Mouse (Mus musculus) adrenal gland, postnatal 0 days (tissue): ENCODE results near the gene Tm4sf19. TPM values are rescaled to one million over a fixed set of nuclear protein-coding genes. Genes with fewer than 3 reads are reported as not detected.

ENCODE experiments used
- polyA plus RNA-seq: library from polyadenylated mRNA; unstranded; fragments of >200 nt; fragmentation: Nextera tagmentation; extraction: Ambion mirVana; gene quantifications from 2 replicates; pipeline ENCODE4 v1.2.1, GENCODE M21; 2015

The Tm4sf19 gene
- polyA plus RNA-seq: not detected in 2 replicates

GRCm38 (mm10) chr16:32400267-32400666, at the start of gene Tm4sf19:
Gene Tm4sf19, plus strand, starts transcription at chr16:32400506.

GRCm38 (mm10) chr16:32419517-32420483, 19.5 kb downstream of the Tm4sf19 start, which contains the start of gene Tctex1d2:
Gene Tctex1d2, plus strand, starts transcription at chr16:32419702.

GRCm38 (mm10) chr16:32430474-32431046, 30.3 kb downstream of the Tm4sf19 start, which contains the start of gene Pcyt1a:
Gene Pcyt1a, plus strand, starts transcription at chr16:32430921.

Other genes starting within 250 kb of the Tm4sf19 start
- 10.7 and 17.3 TPM in 2 replicates for gene Nrros, start 234.9 kb upstream of the Tm4sf19 start, polyA plus RNA-seq
- not detected in 2 replicates for gene Bex6, start 220.7 kb upstream of the Tm4sf19 start, polyA plus RNA-seq
- 8.3 and 9.9 TPM in 2 replicates for gene Fbxo45, start 153.3 kb upstream of the Tm4sf19 start, polyA plus RNA-seq
- gene Wdr53, start 153.3 kb upstream of the Tm4sf19 start, polyA plus RNA-seq: 17.3 and 26.3 TPM in 2 replicates
- gene Smco1, start 129.0 kb upstream of the Tm4sf19 start, polyA plus RNA-seq: not detected in 2 replicates
- gene Rnf168, start 123.0 kb upstream of the Tm4sf19 start, polyA plus RNA-seq: 13.7 and 21.8 TPM in 2 replicates
- 11.0 and 16.7 TPM in 2 replicates for gene Ubxn7, start 68.2 kb upstream of the Tm4sf19 start, polyA plus RNA-seq
- 44.8 and 69.6 TPM in 2 replicates for gene Tctex1d2, start 19.2 kb downstream of the Tm4sf19 start, polyA plus RNA-seq
- gene Pcyt1a, start 30.4 kb downstream of the Tm4sf19 start, polyA plus RNA-seq: 18.5 and 26.5 TPM in 2 replicates
- 1.3 and 1.7 TPM in 2 replicates for gene Slc51a, start 87.4 kb downstream of the Tm4sf19 start, polyA plus RNA-seq
- gene Zdhhc19, start 95.8 kb downstream of the Tm4sf19 start, polyA plus RNA-seq: not detected in 2 replicates
- gene Tfrc, start 208.4 kb downstream of the Tm4sf19 start, polyA plus RNA-seq: 10.1 and 17.2 TPM in 2 replicates
- 6.7 and 7.7 TPM in 2 replicates for gene Tnk2, start 243.4 kb downstream of the Tm4sf19 start, polyA plus RNA-seq